Mouse (Mus musculus) heart, postnatal 25 days (tissue): ENCODE data around the gene 4930555G01Rik. TPM values are rescaled to one million over a fixed set of nuclear protein-coding genes. Genes with fewer than 3 reads are reported as not detected.
"Not testable (repeated sequence)": the region's sequence is repeated elsewhere in the genome, so short reads cannot be mapped to it uniquely, and the experiment has no call there.

ENCODE experiments used
- DNase-seq: peaks from one replicate; pipeline ENCODE4 v3.0.0; 2022; ENCODE audit warnings: low spot score
- intact Hi-C: fragments of 180-260 bp; cut with DNase I; formaldehyde crosslinking; loops from one replicate; pipeline ENCODE4 v1.15.1; 2025
- total RNA-seq, 2 experiments: library from RNA; stranded (reverse); gene quantifications; 2 replicates each; pipeline ENCODE4 v1.2.3; 2021

Gene 4930555G01Rik
- total RNA-seq, result not detected

DNA sequence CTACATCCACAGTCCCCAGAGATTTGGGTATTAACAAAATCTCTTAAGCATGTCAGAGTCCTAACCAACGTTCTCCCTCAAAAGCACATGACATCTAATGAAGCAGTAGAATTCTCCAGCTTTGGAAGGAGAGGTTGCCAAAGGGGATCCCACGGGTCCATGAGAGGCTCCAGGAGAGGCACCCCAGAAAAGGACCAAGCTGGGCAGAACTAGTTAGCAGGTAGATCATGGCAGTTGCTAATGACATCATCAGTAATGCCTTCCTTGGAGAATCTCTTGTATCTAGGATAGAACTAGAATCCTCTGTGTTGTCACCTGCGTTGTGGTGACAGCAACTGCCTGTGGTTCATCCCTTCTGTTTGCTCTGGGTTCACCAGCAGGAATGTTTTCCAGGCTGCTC is at the start of gene 4930555G01Rik:
TSS of gene 4930555G01Rik (plus strand) at position 301 of the 400 bp plus-strand sequence.
- intact Hi-C loops, DNase-seq: not testable (repeated sequence)

DNA sequence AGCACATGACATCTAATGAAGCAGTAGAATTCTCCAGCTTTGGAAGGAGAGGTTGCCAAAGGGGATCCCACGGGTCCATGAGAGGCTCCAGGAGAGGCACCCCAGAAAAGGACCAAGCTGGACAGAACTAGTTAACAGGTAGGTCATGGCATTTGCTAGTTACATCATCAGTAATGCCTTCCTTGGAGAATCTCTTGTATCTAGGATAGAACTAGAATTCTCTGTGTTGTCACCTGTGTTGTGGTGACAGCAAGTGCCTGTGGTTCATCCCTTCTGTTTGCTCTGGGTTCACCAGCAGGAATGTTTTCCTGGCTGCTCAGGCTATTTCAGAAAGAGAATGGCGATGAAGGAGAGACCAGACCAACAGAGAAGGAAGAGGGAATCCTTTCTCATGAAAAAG is 34.8 kb upstream of the 4930555G01Rik start, which contains the start of gene Gm3298:
TSS of gene Gm3298 (plus strand) at position 301 of the 400 bp plus-strand sequence.
- DNase-seq, intact Hi-C loops: not testable (repeated sequence)

DNA sequence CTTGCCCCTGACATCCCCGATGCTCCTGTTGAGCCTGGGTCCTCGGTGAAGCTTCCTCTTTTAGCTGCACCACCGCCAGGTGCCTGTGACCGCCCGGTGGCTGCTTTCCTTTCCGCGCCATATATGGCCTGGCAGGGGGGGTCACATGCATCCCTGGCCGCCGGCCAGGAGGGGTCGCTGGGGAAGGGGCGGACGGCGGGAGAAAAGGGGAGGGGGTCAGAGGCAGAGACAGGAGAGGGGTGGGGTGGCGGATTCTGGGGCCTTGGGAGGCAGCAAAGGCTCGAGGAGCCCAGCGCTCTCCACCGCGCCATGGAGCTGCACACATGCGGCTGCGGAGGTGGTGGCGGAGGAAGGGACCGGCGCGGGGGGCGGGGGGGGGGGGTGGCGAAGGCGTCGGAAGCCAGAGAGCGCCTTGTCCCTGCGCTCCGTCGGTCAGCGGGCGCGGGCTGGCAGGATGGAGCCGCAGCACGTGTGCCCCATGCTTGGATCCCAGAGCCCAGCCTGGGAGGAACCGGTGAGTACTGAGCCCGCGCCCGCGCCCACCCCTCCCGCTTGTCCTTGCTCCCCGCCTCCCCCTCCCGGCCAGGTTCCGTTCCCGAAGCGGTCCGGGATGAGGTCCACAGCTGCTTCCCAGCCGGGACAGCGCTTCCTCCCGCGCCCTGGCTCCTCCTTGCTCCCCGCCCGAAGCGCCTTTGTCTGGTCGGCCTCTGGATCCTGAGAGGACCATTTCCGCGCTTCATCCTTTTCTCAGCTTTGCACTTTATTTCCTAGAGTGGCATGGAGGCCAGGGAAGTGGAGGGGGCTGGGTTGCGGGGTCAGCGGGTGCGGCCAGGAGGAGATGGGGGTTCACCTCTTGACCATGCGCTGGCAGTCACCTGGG is 20.4 kb downstream of the 4930555G01Rik start, which contains the start of gene Gm8281:
TSS of gene Gm8281 (plus strand) at position 430 of the 880 bp plus-strand sequence.
- intact Hi-C loops, DNase-seq: not testable (repeated sequence)

Other genes starting within 250 kb of the 4930555G01Rik start
- gene Gm3269, start 212.5 kb upstream of the 4930555G01Rik start, total RNA-seq, result not detected
- gene Gm3264, start 195.1 kb upstream of the 4930555G01Rik start, total RNA-seq, result 1 to 10 TPM in 1 of 2 experiments, not detected in 1; 2.6 TPM
- gene Gm3278, start 158.2 kb upstream of the 4930555G01Rik start, total RNA-seq, result under 1 TPM in 1 of 2 experiments, not detected in 1; 0.25 TPM
- gene Gm8297, start 66.7 kb upstream of the 4930555G01Rik start, total RNA-seq, result not detected
- not detected for gene Gm3298, start 34.7 kb upstream of the 4930555G01Rik start, total RNA-seq
- gene Gm8281, start 20.4 kb downstream of the 4930555G01Rik start, total RNA-seq, result under 1 TPM; 0.21 to 0.50 TPM
- not detected for gene Gm8279, start 80.9 kb downstream of the 4930555G01Rik start, total RNA-seq
- not detected for gene Gm3317, start 113.9 kb downstream of the 4930555G01Rik start, total RNA-seq
- not detected for gene Gm8271, start 135.2 kb downstream of the 4930555G01Rik start, total RNA-seq
- gene Gm3526, start 210.0 kb downstream of the 4930555G01Rik start, total RNA-seq, result not detected